Comparison of ENCODE assay signal across 8 mouse cellular contexts in the genomic region with DNA sequence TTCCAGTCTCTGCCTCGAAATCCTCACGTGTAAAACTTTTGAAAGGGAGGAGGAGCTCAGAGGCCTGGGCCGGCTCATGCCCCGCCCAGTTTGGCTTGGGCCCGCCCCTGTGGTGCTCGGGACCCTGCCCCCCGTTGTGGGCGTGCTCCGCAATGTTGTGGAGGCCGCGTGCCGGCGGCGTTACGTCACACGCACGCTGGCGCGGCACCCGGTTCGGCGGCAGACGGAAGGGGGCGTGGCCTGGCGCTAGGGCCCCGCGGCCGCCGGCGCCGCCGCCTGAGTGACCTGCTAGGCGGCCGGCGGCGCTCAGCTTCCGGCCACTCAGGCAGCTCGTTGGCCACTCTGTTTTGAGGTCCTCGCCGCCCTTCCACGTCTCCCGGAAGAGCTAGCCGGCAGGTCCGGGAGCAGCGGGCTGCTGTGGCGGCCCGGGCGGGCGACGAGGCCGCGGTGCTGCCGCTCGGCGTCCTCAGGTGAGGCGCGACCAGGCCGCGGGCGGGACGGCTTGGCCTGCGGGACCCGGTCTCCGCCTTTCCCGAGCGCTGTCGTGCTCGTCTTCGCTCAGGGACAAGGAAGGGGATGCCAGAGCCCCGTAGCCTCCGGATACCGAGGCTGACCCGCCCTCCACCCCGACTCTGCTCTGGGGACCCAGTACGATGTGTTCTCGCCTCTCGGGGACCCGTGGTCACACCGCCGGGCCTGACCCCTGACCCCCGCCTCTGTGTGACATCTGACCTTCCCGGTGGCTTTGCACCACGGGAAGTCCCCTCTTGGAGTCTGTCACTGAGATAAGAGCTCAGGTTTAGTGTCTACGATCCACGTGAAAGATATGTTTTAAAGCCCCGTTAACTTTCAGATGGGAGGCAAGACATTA. TPM values are rescaled to one million over a fixed set of nuclear protein-coding genes. Genes with fewer than 3 reads are reported as not detected.
DNase-seq lines count a peak whose midpoint lies in the region; ATAC-seq and TF ChIP-seq lines count a peak whose summit lies in the region.

A gene (plus strand): TSS at position 242 of the 871 bp plus-strand sequence.

- whole genome bisulfite sequencing in hindbrain, embryonic 10.5 days: under 1% methylated on average over 86 of the region's 86 CpGs
- WGBS in lung, postnatal 0 days: under 1% methylated on average over 63 of the region's 86 CpGs

- H3K9me3 ChIP-seq in hindbrain, embryonic 10.5 days: no peaks in the 10 kb centered on the region
- no peaks in the 10 kb centered on the region for H3K9me3 ChIP-seq in lung, postnatal 0 days (ENCODE audit: low read length)

- peak within 1 kb of the TSS; percentile 92 for H3K4me3 ChIP-seq in hindbrain, embryonic 10.5 days
- H3K4me3 ChIP-seq in lung, postnatal 0 days (ENCODE audit: low read depth, low read length): peak within 1 kb of the TSS; percentile 87

- ATAC-seq in frontal cortex, adult (ENCODE audit: low TSS enrichment): peak; percentile 98
- peak; percentile 99 for ATAC-seq in lung, postnatal 0 days

- peaks cover 10% of the 10 kb centered on the region for H3K4me1 ChIP-seq in hindbrain, embryonic 10.5 days (replicated peaks)
- no peaks in the 10 kb centered on the region; the same call in 1 of the 2 replicates for H3K4me1 ChIP-seq in lung, postnatal 0 days (ENCODE audit: insufficient read depth, low read depth, low read length)

- TF ChIP-seq EP300 in lung, postnatal 0 days (IDR thresholded peaks at IDR 0.05): no peak

- peaks cover 21% of the 10 kb centered on the region for H3K36me3 ChIP-seq in hindbrain, embryonic 10.5 days
- peaks cover 12% of the 10 kb centered on the region for H3K36me3 ChIP-seq in lung, postnatal 0 days (ENCODE audit: insufficient read depth, low read length)

- peak within 1 kb of the TSS; percentile 82 for H3K4me2 ChIP-seq in lung, postnatal 0 days (replicated peaks; ENCODE audit: low read depth, low read length)

- H3K27ac ChIP-seq in hindbrain, embryonic 10.5 days: peak within 1 kb of the TSS; percentile 89
- peak within 1 kb of the TSS; percentile 92 for H3K27ac ChIP-seq in lung, postnatal 0 days (ENCODE audit: low read length)

- no peaks in the 10 kb centered on the region for H3K27me3 ChIP-seq in hindbrain, embryonic 10.5 days (ENCODE audit: insufficient read depth, poor library complexity, severe bottlenecking)
- H3K27me3 ChIP-seq in lung, postnatal 0 days (replicated peaks; ENCODE audit: insufficient read depth, low read length): no peaks in the 10 kb centered on the region

- 0 out of 2 replicates have a peak, but pooled peaks have one; percentile 2 for TF ChIP-seq CTCF in lung, postnatal 0 days (IDR thresholded peaks at IDR 0.05)

- peak; percentile 78 for DNase-seq in MEL-GATA-1-ER (ENCODE audit: extremely low read depth, low read depth)
- DNase-seq in cerebellum, adult 8-10 months: peak; percentile 97
- DNase-seq in hindbrain, embryonic 10.5 days (ENCODE audit: low spot score): peak; percentile 97
- DNase-seq in layer of hippocampus, adult 9-11 months: peak; percentile 98
- DNase-seq in lung, postnatal 0 days (ENCODE audit: low spot score): peak; percentile 99
- peak; percentile 99 for DNase-seq in ovary, postnatal 14 days (ENCODE audit: low spot score)
- DNase-seq in thymus, postnatal 14 days: peak; percentile 97

- H3K9ac ChIP-seq in lung, postnatal 0 days (replicated peaks; ENCODE audit: low read depth): peak within 1 kb of the TSS; percentile 90

RNA-seq across cellular contexts. Expression of the gene that starts here (rescaled TPM):
- polyA plus RNA-seq in hindbrain, embryonic 10.5 days (2016; fragmentation: Nextera tagmentation; extraction: Ambion mirVana): 26.1 and 26.5 TPM in 2 replicates
- 27.5 and 29.8 TPM in 2 replicates for polyA plus RNA-seq in lung, postnatal 0 days (2015; fragmentation: Nextera tagmentation; extraction: Ambion mirVana)

Comparison
In these comparisons a context has a peak if more than half of its experiments do, and no peak if none do; other contexts are left out.
1. Peak in every context shown above with its lines: DNase-seq, ATAC-seq, H3K4me3 ChIP-seq and H3K27ac ChIP-seq.